Mouse (Mus musculus) stomach, embryonic 15.5 days (tissue): Measurements from ENCODE around the gene Rarb. TPM values are rescaled to one million over a fixed set of nuclear protein-coding genes. Genes with fewer than 3 reads are reported as not detected.
A peak's percentile ranks its signal among the peaks of the same experiment; 100 is the strongest.

Source experiments
- ATAC-seq: fragments of 200-750 bp; cut with Nextera tagmentation; 2 replicates; pipeline ENCODE4 v1.8.0; 2017; ENCODE audit warnings: low read depth, moderate number of reproducible peaks, moderate TSS enrichment; ENCODE audit not compliant: insufficient read depth, low FRiP score
- H3K27ac ChIP-seq: fragments of 300-500 bp; sonication (generic); 2 replicates; pipeline ENCODE4 v1.5.1; 2015; ENCODE audit warnings: mild to moderate bottlenecking, inconsistent platforms
- H3K27me3 ChIP-seq: fragments of 300-500 bp; sonication (generic); replicated peaks from 2 replicates; pipeline ENCODE4 v1.6.1; 2015; ENCODE audit warnings: inconsistent platforms
- H3K36me3 ChIP-seq: fragments of 300-500 bp; sonication (generic); 2 replicates; pipeline ENCODE4 v1.6.1; 2015; ENCODE audit warnings: inconsistent platforms
- H3K4me1 ChIP-seq: fragments of 300-500 bp; sonication (generic); 2 replicates; pipeline ENCODE4 v1.6.1; 2015; ENCODE audit warnings: inconsistent platforms
- H3K4me2 ChIP-seq: fragments of 300-500 bp; sonication (generic); 2 replicates; pipeline ENCODE4 v1.6.1; 2015; ENCODE audit warnings: mild to moderate bottlenecking, inconsistent platforms
- H3K4me3 ChIP-seq: fragments of 300-500 bp; sonication (generic); replicated peaks from 2 replicates; pipeline ENCODE4 v1.5.1; 2015; ENCODE audit warnings: inconsistent platforms
- H3K9ac ChIP-seq: fragments of 300-500 bp; sonication (generic); 2 replicates; pipeline ENCODE4 v1.6.1; 2015; ENCODE audit warnings: inconsistent platforms
- H3K9me3 ChIP-seq: fragments of 300-500 bp; sonication (generic); 2 replicates; pipeline ENCODE4 v1.6.1; 2016; ENCODE audit warnings: inconsistent platforms
- WGBS: fragments of 180-500 bp; shearing (Covaris S2); methylation state at CpG from one replicate; pipeline ENCODE4 v1.1.7; 2015; 5-methylcytosine and 5-hydroxymethylcytosine counted together
- polyA plus RNA-seq: library from polyadenylated mRNA; unstranded; fragments of >200 nt; fragmentation: Nextera tagmentation; extraction: Ambion mirVana; gene quantifications from 2 replicates; pipeline ENCODE4 v1.2.1, GENCODE M21; 2015

Gene Rarb
- polyA plus RNA-seq, 1 experiment from 2014 or later = 20.4 TPM

DNA sequence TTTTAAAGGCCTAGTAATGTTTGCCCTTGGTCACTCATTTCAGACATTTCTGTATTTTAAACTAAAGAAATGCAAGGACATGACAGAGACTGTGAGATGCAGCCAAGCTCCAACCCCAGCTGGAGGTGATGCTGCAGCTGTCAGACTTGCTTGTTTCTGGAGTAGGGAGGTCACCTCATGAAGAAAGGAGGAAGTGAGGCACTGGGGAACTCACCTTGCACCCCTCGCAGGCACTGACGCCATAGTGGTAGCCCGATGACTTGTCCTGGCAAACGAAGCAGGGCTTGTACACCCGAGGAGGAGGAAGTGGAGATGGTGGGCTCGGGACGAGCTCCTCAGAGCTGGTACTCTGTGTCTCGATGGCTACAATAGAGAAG lies 270.8 kb downstream of the Rarb start:
- Histone ChIP-seq H3K4me1 (no peaks in the 10 kb centered on the region), H3K27ac (no peak overlapping the region), H3K27me3 (no peaks in the 10 kb centered on the region), H3K9me3 (no peaks in the 10 kb centered on the region), H3K4me3 (no peak overlapping the region), H3K4me2 (no peak overlapping the region), H3K9ac (no peak overlapping the region), H3K36me3 (no peaks in the 10 kb centered on the region)
- ATAC-seq = no peak
- WGBS = 79% methylated on average over 8 of the region's 8 CpGs

DNA sequence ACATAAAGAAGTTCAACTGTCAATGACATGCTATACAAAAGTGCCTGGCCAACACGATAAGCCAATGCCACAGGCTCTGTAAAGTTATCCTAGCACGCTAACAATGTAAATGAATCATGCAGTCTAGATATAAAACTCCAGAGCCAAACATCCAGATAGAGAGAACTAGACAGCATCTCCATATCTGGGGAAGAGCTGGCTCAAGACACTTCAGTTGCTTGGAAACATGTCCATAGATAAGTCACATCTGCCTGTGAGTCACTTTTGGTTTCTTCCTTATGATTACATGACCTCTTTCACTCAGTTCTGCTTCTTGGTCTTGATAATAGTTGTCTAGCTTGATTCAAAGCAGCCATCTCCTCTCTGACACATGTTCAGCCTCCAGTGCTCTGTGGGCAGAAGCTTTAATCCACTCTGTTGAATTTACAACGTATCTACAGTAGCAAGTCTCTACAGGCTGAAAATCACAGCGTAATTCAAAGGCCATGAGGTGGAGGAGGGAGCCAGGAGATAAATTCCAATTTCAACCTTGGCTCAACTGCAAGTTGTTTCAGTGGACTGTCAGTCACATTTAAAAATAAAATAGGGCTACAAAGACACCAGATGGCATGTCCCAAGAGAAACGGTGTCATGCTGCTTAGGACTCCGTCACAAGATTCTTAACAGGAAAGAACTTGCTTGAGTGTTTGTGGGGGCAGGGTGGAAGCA lies 271.3 kb downstream of the Rarb start:
- Histone ChIP-seq H3K4me1 (no peaks in the 10 kb centered on the region), H3K36me3 (no peaks in the 10 kb centered on the region), H3K4me2 (no peak overlapping the region), H3K27ac (no peak overlapping the region), H3K27me3 (no peaks in the 10 kb centered on the region), H3K9ac (no peak overlapping the region), H3K9me3 (no peaks in the 10 kb centered on the region), H3K4me3 (no peak overlapping the region)
- peak; percentile 37; the same call in 1 of the 2 replicates for ATAC-seq
- WGBS = 70% methylated on average over 6 of the region's 6 CpGs

DNA sequence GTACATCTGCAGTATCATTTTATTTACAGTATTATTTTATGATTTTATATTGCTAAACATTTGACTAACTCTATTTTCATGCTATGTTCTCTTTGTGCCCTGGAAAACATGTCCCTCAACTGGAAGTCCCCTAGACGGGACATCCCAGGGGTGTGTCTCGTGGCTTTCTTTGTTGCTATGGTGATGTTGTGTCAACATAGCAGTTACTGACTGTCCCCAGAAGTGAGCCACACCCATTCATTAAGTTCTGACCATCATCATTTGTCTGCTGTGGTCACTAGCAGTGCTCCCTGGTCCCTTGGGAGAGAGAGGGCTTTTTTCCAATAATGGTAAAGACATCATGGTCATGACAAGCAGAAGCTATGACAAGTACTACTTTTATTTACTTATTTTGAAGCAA lies 274.0 kb downstream of the Rarb start:
- no peak for ATAC-seq
- 68% methylated on average over 2 of the region's 2 CpGs for WGBS

DNA sequence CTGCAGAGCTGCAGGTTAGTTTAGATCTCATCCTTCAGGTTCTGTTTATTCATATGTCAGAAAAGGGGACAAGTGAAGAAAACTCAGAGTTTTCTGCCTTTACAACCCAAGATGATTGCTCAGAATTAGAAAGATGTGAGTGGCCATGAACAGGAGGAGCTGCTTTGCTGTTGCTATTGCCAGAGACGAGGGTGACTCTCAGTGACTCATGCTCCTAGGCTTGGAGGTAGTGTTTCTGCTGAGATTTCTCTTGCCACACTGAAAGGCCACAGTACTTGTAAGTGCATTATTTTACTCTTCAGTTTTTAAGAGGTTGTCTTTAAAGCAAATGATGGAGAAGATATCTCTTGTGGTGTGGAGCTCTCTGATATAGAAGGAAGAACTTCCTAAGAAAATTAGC lies 277.3 kb downstream of the Rarb start:
- Histone ChIP-seq H3K9ac (no peak overlapping the region), H3K4me2 (no peak overlapping the region), H3K27me3 (no peaks in the 10 kb centered on the region), H3K27ac (no peak overlapping the region), H3K4me3 (no peak overlapping the region), H3K9me3 (no peaks in the 10 kb centered on the region), H3K4me1 (no peaks in the 10 kb centered on the region), H3K36me3 (no peaks in the 10 kb centered on the region)
- ATAC-seq = no peak
- 75% methylated on average over 1 of the region's 1 CpGs for WGBS

More for the DNA sequence above, 274.0 kb downstream of the Rarb start:
- H3K4me3 ChIP-seq = no peak overlapping the region
- H3K4me1 ChIP-seq = no peaks in the 10 kb centered on the region
- no peaks in the 10 kb centered on the region for H3K27me3 ChIP-seq
- H3K9me3 ChIP-seq = no peaks in the 10 kb centered on the region
- no peak overlapping the region for H3K4me2 ChIP-seq
- no peak overlapping the region for H3K27ac ChIP-seq
- no peaks in the 10 kb centered on the region for H3K36me3 ChIP-seq
- no peak overlapping the region for H3K9ac ChIP-seq

DNA sequence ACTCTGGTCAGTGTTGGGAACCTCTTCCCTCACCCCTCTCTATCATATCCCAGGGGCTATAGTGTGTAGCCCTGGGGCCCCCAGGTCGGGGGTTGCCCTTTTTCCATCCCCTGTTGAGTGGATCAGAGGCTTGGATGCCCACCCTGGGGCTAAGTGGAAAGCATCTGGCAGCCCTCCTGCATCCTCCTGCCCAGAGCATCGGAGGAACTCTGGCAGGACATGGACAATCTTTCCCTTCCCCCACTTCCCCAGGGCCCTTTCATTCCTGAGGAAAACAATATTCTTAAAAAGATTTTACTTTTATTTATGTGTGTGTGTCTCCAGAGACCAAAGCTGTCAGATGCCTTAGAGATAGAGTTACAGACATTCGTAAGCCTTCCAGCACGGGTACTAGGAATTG lies 281.5 kb downstream of the Rarb start:
- Histone ChIP-seq H3K4me3 (no peak overlapping the region), H3K9me3 (no peaks in the 10 kb centered on the region), H3K27me3 (no peaks in the 10 kb centered on the region), H3K4me2 (no peak overlapping the region), H3K4me1 (no peaks in the 10 kb centered on the region), H3K27ac (no peak overlapping the region), H3K36me3 (0 out of 2 replicates have a peak, but pooled peaks cover 3% of the 10 kb centered on the region), H3K9ac (no peak overlapping the region)
- no peak for ATAC-seq
- WGBS = 50% methylated on average over 4 of the region's 4 CpGs

DNA sequence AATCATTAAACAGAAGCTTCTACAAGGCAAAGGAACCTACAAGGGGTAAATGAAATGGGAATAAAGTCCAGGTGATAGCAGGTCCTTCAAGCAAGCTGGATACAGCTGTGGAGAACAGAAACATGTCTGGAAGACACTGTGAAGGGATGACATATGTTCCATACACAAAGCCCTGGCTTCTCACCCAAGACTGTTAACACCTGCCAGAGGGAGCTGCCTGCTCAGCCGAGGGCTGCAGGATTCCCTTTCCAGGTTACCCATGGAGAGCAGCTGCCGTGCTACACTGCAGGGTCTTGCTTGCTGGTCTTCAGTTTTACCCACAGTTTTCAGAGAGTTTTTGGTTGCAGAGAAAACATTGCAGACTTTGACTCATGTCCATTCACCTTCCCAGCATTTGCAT lies 290.3 kb downstream of the Rarb start:
- 53% methylated on average over 2 of the region's 2 CpGs for WGBS

DNA sequence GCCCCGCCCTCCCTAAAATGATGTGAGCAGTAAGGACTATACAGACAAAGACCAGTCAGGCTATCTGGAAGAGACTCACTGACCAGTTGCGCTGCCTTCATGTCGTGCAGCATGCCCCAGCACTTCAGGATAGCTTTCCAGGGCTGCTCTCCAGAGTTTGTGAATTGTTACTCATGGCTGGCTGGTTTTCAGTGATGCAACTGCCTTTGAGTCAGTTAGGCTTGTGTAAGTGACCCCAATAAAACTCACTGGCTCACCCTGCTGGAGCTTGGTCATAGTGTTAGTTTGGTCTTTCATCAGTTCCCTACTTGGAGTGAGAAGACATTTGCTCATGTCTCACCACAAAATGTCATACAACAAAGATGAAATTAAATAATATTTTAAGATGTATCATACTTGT lies 292.8 kb downstream of the Rarb start:
- no peak overlapping the region for H3K27ac ChIP-seq
- no peaks in the 10 kb centered on the region for H3K27me3 ChIP-seq
- no peaks in the 10 kb centered on the region for H3K9me3 ChIP-seq
- no peak overlapping the region for H3K9ac ChIP-seq
- no peak overlapping the region for H3K4me2 ChIP-seq
- no peaks in the 10 kb centered on the region for H3K36me3 ChIP-seq
- WGBS = 92% methylated on average over 3 of the region's 3 CpGs
- H3K4me1 ChIP-seq = no peaks in the 10 kb centered on the region
- H3K4me3 ChIP-seq = no peak overlapping the region
- no peak for ATAC-seq

More for the DNA sequence above, 290.3 kb downstream of the Rarb start:
- no peak for ATAC-seq
- no peak overlapping the region for H3K27ac ChIP-seq
- H3K36me3 ChIP-seq = 0 out of 2 replicates have a peak, but pooled peaks cover 4% of the 10 kb centered on the region
- H3K4me3 ChIP-seq = no peak overlapping the region
- H3K9me3 ChIP-seq = no peaks in the 10 kb centered on the region
- no peaks in the 10 kb centered on the region for H3K27me3 ChIP-seq
- H3K4me1 ChIP-seq = no peaks in the 10 kb centered on the region
- no peak overlapping the region for H3K4me2 ChIP-seq
- no peak overlapping the region for H3K9ac ChIP-seq

DNA sequence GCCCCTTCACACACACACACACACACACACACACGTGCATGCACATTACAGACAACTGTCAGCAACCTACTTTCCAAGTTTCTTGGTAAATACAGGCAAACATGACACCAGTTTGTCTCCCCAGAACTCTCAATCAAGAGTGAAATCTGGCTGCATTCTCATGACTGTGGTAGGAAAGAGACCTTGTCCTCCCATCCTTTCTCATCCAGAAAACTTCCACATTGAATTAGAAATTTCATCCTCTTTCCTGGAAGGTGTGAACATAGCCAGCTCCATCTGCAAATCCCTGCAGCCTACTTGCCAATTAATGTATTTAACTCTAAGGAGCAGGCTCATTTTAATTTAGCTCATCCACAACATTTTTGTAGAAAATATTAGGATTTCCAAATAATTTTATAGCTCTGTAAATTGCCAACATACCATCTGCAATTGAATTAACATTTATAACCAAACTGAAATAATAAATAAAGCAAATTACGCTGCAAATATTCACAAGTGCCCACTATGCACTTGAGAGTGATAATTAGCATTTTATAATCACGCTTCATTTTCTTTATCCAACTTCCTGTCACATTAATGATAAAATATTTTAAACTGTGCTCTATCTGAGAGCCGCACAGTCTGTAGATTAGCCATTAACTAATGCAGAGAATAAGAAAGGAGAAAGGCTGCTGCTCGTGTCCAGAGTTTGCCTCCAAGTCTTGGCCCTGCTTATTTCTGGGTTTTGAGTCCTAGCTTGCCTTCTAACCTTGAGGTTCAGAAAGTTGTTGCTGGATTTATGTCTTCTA lies 293.6 kb downstream of the Rarb start:
- WGBS = 64% methylated on average over 5 of the region's 5 CpGs
- Histone ChIP-seq H3K4me3 (no peak overlapping the region), H3K27ac (no peak overlapping the region), H3K4me2 (no peak overlapping the region), H3K4me1 (no peaks in the 10 kb centered on the region), H3K36me3 (0 out of 2 replicates have a peak, but pooled peaks cover 2% of the 10 kb centered on the region), H3K9me3 (no peaks in the 10 kb centered on the region), H3K27me3 (no peaks in the 10 kb centered on the region), H3K9ac (no peak overlapping the region)
- ATAC-seq = no peak

DNA sequence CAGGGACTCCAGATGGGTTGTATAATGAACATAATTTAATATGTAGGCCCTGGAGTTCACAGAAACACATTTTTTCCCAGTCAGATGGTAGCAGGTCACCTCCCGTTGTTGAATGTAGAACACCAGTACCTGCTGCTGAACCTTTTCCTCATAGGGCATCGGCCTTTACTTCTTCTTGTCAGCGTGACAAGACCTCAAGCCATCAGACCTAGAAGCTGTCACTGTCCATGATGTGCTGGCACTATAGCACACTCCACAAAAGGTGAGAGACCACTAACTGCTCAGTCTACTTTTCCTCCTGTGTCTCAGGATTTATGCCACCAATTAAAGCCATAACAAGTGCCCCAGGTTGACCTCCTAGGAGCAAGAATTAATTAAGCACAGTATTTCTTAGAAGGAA lies 296.1 kb downstream of the Rarb start:
- H3K27me3 ChIP-seq = no peaks in the 10 kb centered on the region
- no peak overlapping the region for H3K4me2 ChIP-seq
- 82% methylated on average over 3 of the region's 3 CpGs for WGBS
- H3K27ac ChIP-seq = no peak overlapping the region
- H3K4me1 ChIP-seq = no peaks in the 10 kb centered on the region
- no peak for ATAC-seq
- no peak overlapping the region for H3K9ac ChIP-seq
- H3K9me3 ChIP-seq = no peaks in the 10 kb centered on the region
- H3K36me3 ChIP-seq = 0 out of 2 replicates have a peak, but pooled peaks cover 2% of the 10 kb centered on the region
- no peak overlapping the region for H3K4me3 ChIP-seq

DNA sequence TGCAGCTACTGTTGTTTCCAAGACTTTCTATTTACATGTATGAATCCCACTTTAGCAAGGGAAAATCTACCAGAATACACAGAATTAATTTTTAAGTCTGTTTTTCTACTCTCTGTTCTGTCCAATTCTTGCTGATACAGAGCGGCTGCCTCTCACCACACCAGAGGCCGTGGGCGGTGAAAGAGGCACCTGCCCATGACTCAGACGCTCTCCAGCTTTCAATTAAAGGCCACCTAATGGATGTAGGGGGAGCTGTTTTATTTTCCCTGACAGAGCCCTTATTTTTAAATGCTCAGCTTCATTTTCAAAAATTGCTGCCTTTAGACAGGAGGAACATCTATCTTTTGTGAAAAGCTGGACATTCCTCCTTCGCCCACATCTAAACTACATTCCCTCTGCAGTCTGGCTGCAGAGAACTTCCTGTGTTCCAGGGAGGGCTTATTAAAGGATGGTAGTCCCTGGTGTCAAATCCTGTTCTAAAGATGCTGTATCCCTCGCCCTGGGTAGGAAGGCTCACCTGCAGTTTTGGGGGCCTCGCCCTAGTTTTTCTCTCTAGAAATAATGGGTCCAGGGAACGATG lies 299.3 kb downstream of the Rarb start:
- 56% methylated on average over 8 of the region's 8 CpGs for WGBS
- 0 out of 2 replicates have a peak, but pooled peaks cover 2% of the 10 kb centered on the region for H3K36me3 ChIP-seq
- no peaks in the 10 kb centered on the region for H3K27me3 ChIP-seq
- H3K4me1 ChIP-seq = no peaks in the 10 kb centered on the region
- H3K9ac ChIP-seq = no peak overlapping the region
- H3K9me3 ChIP-seq = no peaks in the 10 kb centered on the region
- no peak overlapping the region for H3K4me3 ChIP-seq
- no peak overlapping the region for H3K4me2 ChIP-seq
- H3K27ac ChIP-seq = no peak overlapping the region
- no peak for ATAC-seq

DNA sequence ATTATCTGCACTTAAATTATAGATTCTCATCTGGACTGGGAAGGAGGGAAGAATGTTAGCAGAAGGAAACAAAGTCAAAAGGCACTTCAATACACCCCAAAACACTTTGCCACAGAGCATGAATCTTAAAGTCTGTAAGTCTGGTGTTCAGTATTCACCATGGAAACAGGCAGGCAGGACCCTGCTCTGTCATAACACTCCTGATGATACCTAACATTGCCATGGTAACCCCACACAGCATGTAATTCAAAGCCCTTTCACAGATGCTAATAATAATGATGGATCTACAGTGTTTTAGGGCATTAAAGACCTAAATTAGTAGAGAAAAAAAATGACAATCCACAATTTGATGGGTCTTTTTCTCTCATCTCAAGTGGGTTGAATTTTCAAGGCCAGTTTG lies 301.0 kb downstream of the Rarb start:
- no peak overlapping the region for H3K4me2 ChIP-seq
- no peak for ATAC-seq

DNA sequence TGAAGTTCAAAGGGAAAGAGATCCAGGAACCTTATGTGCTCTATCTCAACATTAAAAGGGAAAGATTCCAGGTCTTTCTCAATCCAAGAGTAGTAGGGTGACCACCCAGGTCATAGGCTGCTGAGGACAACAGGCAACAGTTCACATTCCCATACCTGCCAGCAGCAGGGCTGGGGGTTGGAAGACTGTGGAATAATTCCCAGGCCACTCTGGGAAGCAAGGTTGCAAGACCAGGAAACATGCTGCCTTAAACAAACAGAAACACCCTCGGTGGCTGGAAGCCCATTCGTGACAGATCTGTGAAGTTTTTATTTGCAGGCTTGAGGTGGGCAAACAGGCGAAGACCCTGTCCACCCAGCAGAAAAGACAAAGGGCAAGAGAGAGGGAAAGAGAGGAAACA lies 303.2 kb downstream of the Rarb start:
- Histone ChIP-seq H3K27me3 (no peaks in the 10 kb centered on the region), H3K27ac (no peak overlapping the region), H3K4me1 (no peaks in the 10 kb centered on the region), H3K4me3 (no peak overlapping the region), H3K36me3 (0 out of 2 replicates have a peak, but pooled peaks cover under 1% of the 10 kb centered on the region), H3K4me2 (no peak overlapping the region), H3K9ac (no peak overlapping the region), H3K9me3 (no peaks in the 10 kb centered on the region)
- 43% methylated on average over 3 of the region's 3 CpGs for WGBS
- no peak for ATAC-seq

More for the DNA sequence above, 301.0 kb downstream of the Rarb start:
- Histone ChIP-seq H3K4me1 (no peaks in the 10 kb centered on the region), H3K27ac (no peak overlapping the region), H3K4me3 (no peak overlapping the region), H3K9me3 (no peaks in the 10 kb centered on the region), H3K9ac (no peak overlapping the region), H3K27me3 (no peaks in the 10 kb centered on the region), H3K36me3 (0 out of 2 replicates have a peak, but pooled peaks cover 2% of the 10 kb centered on the region)
